Mouse (Mus musculus): ENCODE data around the gene Mnx1. TPM values are rescaled to one million over a fixed set of nuclear protein-coding genes. Genes with fewer than 3 reads are reported as not detected.
A peak's percentile ranks its signal among the peaks of the same experiment; 100 is the strongest.

Gene Mnx1
- total RNA-seq (2022) = not detected

GRCm38 (mm10) chr5:29478208-29479197, at the start of gene Mnx1:
Mnx1 (minus strand) TSS chr5:29478470.
- no peak for DNase-seq

GRCm38 (mm10) chr5:29516432-29516831, 38.2 kb upstream of the Mnx1 start:
- DNase-seq = no peak

GRCm38 (mm10) chr5:29515888-29516287, 37.6 kb upstream of the Mnx1 start:
- peak; percentile 6 for DNase-seq

- DNase-seq = no peak
Measured at GRCm38 (mm10) chr5:29507013-29507412, 28.7 kb upstream of the Mnx1 start.

GRCm38 (mm10) chr5:29487321-29487720, 9.1 kb upstream of the Mnx1 start:
- DNase-seq = no peak

GRCm38 (mm10) chr5:29485941-29486320, 7.7 kb upstream of the Mnx1 start:
- DNase-seq = no peak

- peak; percentile 76 for DNase-seq
Measured at GRCm38 (mm10) chr5:29484965-29485940, 7.0 kb upstream of the Mnx1 start.

GRCm38 (mm10) chr5:29483801-29484200, 5.5 kb upstream of the Mnx1 start:
- DNase-seq = no peak

- DNase-seq = no peak
Measured at GRCm38 (mm10) chr5:29479198-29479593, 926 bp upstream of the Mnx1 start.

- no peak for DNase-seq
Measured at GRCm38 (mm10) chr5:29477474-29478207, 629 bp downstream of the Mnx1 start.

GRCm38 (mm10) chr5:29476021-29476420, 2.2 kb downstream of the Mnx1 start:
- DNase-seq = no peak

- DNase-seq = no peak
Measured at GRCm38 (mm10) chr5:29475556-29475955, 2.7 kb downstream of the Mnx1 start.

- DNase-seq = no peak
Measured at GRCm38 (mm10) chr5:29475041-29475440, 3.2 kb downstream of the Mnx1 start.

GRCm38 (mm10) chr5:29474246-29474960, 3.9 kb downstream of the Mnx1 start:
- no peak for DNase-seq

- DNase-seq = no peak
Measured at GRCm38 (mm10) chr5:29473551-29474245, 4.6 kb downstream of the Mnx1 start.

GRCm38 (mm10) chr5:29471855-29472665, 6.2 kb downstream of the Mnx1 start:
- no peak for DNase-seq

- no peak for DNase-seq
Measured at GRCm38 (mm10) chr5:29471396-29471795, 6.9 kb downstream of the Mnx1 start.

- DNase-seq = no peak
Measured at GRCm38 (mm10) chr5:29470851-29471394, 7.3 kb downstream of the Mnx1 start.

- DNase-seq = no peak
Measured at GRCm38 (mm10) chr5:29470271-29470670, 8.0 kb downstream of the Mnx1 start.

- no peak for DNase-seq
Measured at GRCm38 (mm10) chr5:29469501-29469900, 8.8 kb downstream of the Mnx1 start.
